Mouse (Mus musculus): ENCODE results near the gene Mrpl14. TPM values are rescaled to one million over a fixed set of nuclear protein-coding genes. Genes with fewer than 3 reads are reported as not detected.
A peak's percentile ranks its signal among the peaks of the same experiment; 100 is the strongest.

Mrpl14 gene
- polyA plus RNA-seq, 1 experiment, result 259 TPM

- TF ChIP-seq MYOG (IDR thresholded peaks at IDR 0.05; ENCODE audit: control insufficient read depth, extremely low read depth, insufficient read length) (no peak), MAX (IDR thresholded peaks at IDR 0.05) (no peak), USF1 (IDR thresholded peaks at IDR 0.05; ENCODE audit: low read depth) (no peak), CEBPB (IDR thresholded peaks at IDR 0.05; ENCODE audit: low read depth) (no peak), MYOD1 (IDR thresholded peaks at IDR 0.05; ENCODE audit: control insufficient read depth, insufficient read length, low read depth) (no peak), CTCF (IDR thresholded peaks at IDR 0.05; ENCODE audit: control insufficient read depth, insufficient read depth, insufficient read length) (no peak), FOSL1 (IDR thresholded peaks at IDR 0.05; ENCODE audit: insufficient read depth, low read length, poor library complexity, severe bottlenecking) (no peak)
- no peaks in the 10 kb centered on the region for H3K27me3 ChIP-seq (ENCODE audit: control insufficient read depth, insufficient read depth, insufficient read length)
- no peaks in the 10 kb centered on the region for H3K79me2 ChIP-seq (ENCODE audit: control insufficient read depth, insufficient read depth)
- H3K36me3 ChIP-seq (ENCODE audit: control insufficient read depth, insufficient read depth), result no peaks in the 10 kb centered on the region
- no peak overlapping the region for H3K4me3 ChIP-seq (ENCODE audit: insufficient read depth, poor library complexity, severe bottlenecking)
- H3ac ChIP-seq (ENCODE audit: control insufficient read depth, insufficient read length, low read depth), result no peak overlapping the region
- H3K79me3 ChIP-seq (ENCODE audit: low read depth), result no peaks in the 10 kb centered on the region
These were observed 47.1 kb downstream of the Mrpl14 start for GRCm38 (mm10) chr17:45733038-45733734.

DNA sequence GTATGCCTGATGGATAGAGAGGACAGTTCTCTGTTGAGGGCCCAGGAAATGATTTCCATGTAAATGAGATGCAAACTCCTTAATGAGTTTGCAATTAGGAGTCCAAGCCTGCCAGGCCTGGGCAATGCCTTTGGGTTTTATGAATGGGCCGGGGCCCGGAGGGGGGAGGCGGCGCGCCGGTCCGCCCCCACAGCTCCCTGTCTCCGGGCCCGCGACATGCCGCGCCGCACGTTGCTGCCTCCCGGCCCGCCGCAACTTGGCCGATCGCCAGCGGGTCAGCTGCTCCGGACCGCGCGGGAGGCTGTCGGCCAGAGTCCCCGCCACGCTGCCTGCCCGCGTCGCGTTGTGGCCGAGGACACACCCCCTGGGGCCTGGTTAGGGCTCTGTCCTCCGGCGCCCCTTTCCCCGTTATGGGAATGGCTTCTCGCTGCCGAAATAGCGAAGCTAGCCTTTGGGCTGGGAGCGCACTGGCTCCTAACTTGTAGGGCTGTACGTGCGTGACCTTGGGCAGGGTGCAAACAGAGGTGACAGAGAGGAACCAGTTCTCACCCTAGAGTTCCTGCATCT lies 47.7 kb downstream of the Mrpl14 start, which contains the start of gene 1600014C23Rik:
1600014C23Rik (minus strand) TSS at position 110 of the 567 bp plus-strand sequence.
- Histone ChIP-seq H3K79me2 (ENCODE audit: control insufficient read depth, insufficient read depth) (no peaks in the 10 kb centered on the region), H3K27me3 (ENCODE audit: control insufficient read depth, insufficient read depth, insufficient read length) (no peaks in the 10 kb centered on the region), H3K79me3 (ENCODE audit: low read depth) (no peaks in the 10 kb centered on the region), H3K36me3 (ENCODE audit: control insufficient read depth, insufficient read depth) (no peaks in the 10 kb centered on the region), H3K4me3 (ENCODE audit: insufficient read depth, poor library complexity, severe bottlenecking) (no peak within 1 kb of the TSS), H3ac (ENCODE audit: control insufficient read depth, insufficient read length, low read depth) (peak within 1 kb of the TSS; percentile 27)
- no peak for TF ChIP-seq FOSL1 (IDR thresholded peaks at IDR 0.05; ENCODE audit: insufficient read depth, low read length, poor library complexity, severe bottlenecking)
- TF ChIP-seq CEBPB (IDR thresholded peaks at IDR 0.05; ENCODE audit: low read depth), result no peak
- TF ChIP-seq MYOG (IDR thresholded peaks at IDR 0.05; ENCODE audit: control insufficient read depth, extremely low read depth, insufficient read length), result no peak
- no peak for TF ChIP-seq MYOD1 (IDR thresholded peaks at IDR 0.05; ENCODE audit: control insufficient read depth, insufficient read length, low read depth)
- no peak for TF ChIP-seq MAX (IDR thresholded peaks at IDR 0.05)
- no peak for TF ChIP-seq USF1 (IDR thresholded peaks at IDR 0.05; ENCODE audit: low read depth)
- TF ChIP-seq CTCF (IDR thresholded peaks at IDR 0.05; ENCODE audit: control insufficient read depth, insufficient read depth, insufficient read length), result no peak

GRCm38 (mm10) chr17:45734333-45734732 lies 48.2 kb downstream of the Mrpl14 start:
- Histone ChIP-seq H3ac (ENCODE audit: control insufficient read depth, insufficient read length, low read depth) (no peak overlapping the region), H3K79me3 (ENCODE audit: low read depth) (no peaks in the 10 kb centered on the region), H3K36me3 (ENCODE audit: control insufficient read depth, insufficient read depth) (no peaks in the 10 kb centered on the region), H3K4me3 (ENCODE audit: insufficient read depth, poor library complexity, severe bottlenecking) (no peak overlapping the region), H3K27me3 (ENCODE audit: control insufficient read depth, insufficient read depth, insufficient read length) (no peaks in the 10 kb centered on the region), H3K79me2 (ENCODE audit: control insufficient read depth, insufficient read depth) (no peaks in the 10 kb centered on the region)
- no peak for TF ChIP-seq USF1 (IDR thresholded peaks at IDR 0.05; ENCODE audit: low read depth)
- no peak for TF ChIP-seq MYOD1 (IDR thresholded peaks at IDR 0.05; ENCODE audit: control insufficient read depth, insufficient read length, low read depth)
- no peak for TF ChIP-seq MAX (IDR thresholded peaks at IDR 0.05)
- no peak for TF ChIP-seq MYOG (IDR thresholded peaks at IDR 0.05; ENCODE audit: control insufficient read depth, extremely low read depth, insufficient read length)
- TF ChIP-seq FOSL1 (IDR thresholded peaks at IDR 0.05; ENCODE audit: insufficient read depth, low read length, poor library complexity, severe bottlenecking), result no peak
- TF ChIP-seq CTCF (IDR thresholded peaks at IDR 0.05; ENCODE audit: control insufficient read depth, insufficient read depth, insufficient read length), result no peak
- no peak for TF ChIP-seq CEBPB (IDR thresholded peaks at IDR 0.05; ENCODE audit: low read depth)

GRCm38 (mm10) chr17:45734881-45735280 lies 48.8 kb downstream of the Mrpl14 start:
- Histone ChIP-seq H3K4me3 (ENCODE audit: insufficient read depth, poor library complexity, severe bottlenecking) (no peak overlapping the region), H3K27me3 (ENCODE audit: control insufficient read depth, insufficient read depth, insufficient read length) (no peaks in the 10 kb centered on the region), H3ac (ENCODE audit: control insufficient read depth, insufficient read length, low read depth) (no peak overlapping the region), H3K79me2 (ENCODE audit: control insufficient read depth, insufficient read depth) (no peaks in the 10 kb centered on the region), H3K36me3 (ENCODE audit: control insufficient read depth, insufficient read depth) (no peaks in the 10 kb centered on the region), H3K79me3 (ENCODE audit: low read depth) (no peaks in the 10 kb centered on the region)
- TF ChIP-seq MYOD1 (IDR thresholded peaks at IDR 0.05; ENCODE audit: control insufficient read depth, insufficient read length, low read depth) (no peak), CEBPB (IDR thresholded peaks at IDR 0.05; ENCODE audit: low read depth) (no peak), CTCF (IDR thresholded peaks at IDR 0.05; ENCODE audit: control insufficient read depth, insufficient read depth, insufficient read length) (no peak), MYOG (IDR thresholded peaks at IDR 0.05; ENCODE audit: control insufficient read depth, extremely low read depth, insufficient read length) (no peak), FOSL1 (IDR thresholded peaks at IDR 0.05; ENCODE audit: insufficient read depth, low read length, poor library complexity, severe bottlenecking) (no peak), MAX (IDR thresholded peaks at IDR 0.05) (no peak), USF1 (IDR thresholded peaks at IDR 0.05; ENCODE audit: low read depth) (no peak)

DNA sequence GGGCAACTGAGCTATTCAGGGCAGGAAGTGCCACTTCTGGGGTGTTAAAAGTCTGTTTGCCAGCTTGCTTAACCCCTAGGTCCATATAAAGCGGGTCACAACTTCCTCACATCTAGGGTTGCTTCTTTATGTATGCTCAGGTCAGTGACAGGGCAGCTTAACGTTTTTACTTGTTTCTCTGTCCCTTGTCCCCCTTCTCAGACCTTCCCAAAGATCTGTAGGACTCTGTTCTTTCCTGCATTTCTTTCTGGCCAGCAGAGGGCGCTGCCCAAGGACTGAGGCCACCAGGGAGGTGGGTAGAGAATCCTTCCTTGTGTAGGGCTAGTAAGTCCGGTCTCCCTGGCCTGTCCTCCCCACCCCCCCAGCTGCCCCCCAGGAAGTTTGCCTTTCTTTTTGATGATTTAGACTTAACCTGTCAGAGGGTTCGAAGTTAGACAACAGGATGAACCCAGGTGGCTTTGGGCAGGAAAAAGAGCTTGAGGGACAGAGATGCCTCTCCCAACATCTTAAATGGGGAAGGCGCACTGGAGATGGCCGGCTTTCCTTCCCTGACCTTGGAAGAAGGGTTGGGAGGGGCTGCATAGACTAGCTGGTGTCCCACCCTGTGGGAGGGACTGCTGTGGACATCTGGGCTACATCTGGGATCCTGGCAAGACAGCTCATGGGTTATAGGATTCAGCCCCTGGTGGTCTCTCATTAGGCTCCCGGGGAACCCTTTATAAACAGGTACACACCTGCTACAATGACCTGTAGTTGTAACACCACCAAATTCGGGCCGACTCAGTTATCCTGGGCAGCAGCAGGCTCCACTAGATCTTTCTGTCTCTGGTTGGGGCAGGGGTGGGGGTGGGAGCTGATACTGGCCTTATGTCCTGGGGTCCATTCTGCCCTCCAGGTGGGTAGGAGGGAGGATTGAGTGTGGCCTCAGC lies 49.5 kb downstream of the Mrpl14 start:
- peak; percentile 43 for TF ChIP-seq CTCF (IDR thresholded peaks at IDR 0.05; ENCODE audit: control insufficient read depth, insufficient read depth, insufficient read length)
- no peak for TF ChIP-seq USF1 (IDR thresholded peaks at IDR 0.05; ENCODE audit: low read depth)
- Histone ChIP-seq H3K27me3 (ENCODE audit: control insufficient read depth, insufficient read depth, insufficient read length) (no peaks in the 10 kb centered on the region), H3ac (ENCODE audit: control insufficient read depth, insufficient read length, low read depth) (peak overlapping the region; percentile 9), H3K4me3 (ENCODE audit: insufficient read depth, poor library complexity, severe bottlenecking) (peak overlapping the region; percentile 30), H3K36me3 (ENCODE audit: control insufficient read depth, insufficient read depth) (no peaks in the 10 kb centered on the region), H3K79me3 (ENCODE audit: low read depth) (no peaks in the 10 kb centered on the region), H3K79me2 (ENCODE audit: control insufficient read depth, insufficient read depth) (no peaks in the 10 kb centered on the region)

All from C2C12 (cell line).